Mouse (Mus musculus): ENCODE data around the gene Tmem266.

The Tmem266 gene

DNA sequence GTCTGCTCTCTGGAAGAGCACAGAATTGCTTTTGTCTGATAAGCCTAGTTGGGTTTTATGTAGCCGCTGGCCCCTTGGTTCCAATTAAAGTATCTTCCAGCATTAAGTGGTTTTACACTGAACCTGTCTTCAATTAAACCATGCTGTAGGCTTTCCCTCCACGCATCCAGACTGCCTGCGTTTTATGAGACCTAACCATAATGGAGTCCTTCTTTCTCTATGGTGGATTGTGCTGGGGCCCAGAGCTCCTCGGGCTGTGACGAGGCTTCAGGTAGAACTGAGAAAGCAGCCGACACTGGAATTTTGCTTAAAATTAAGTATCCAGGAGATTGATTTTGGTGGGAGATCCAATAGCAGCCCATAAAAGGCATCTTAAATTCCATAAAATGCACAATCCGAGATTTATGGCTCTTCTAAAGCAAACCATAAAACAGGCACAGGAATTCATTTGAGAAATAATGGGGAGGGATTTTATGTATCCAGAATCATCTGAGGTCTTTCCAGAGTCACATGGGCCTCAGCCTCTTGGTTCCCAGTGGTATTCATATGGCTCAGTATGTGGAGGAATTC lies 72.4 kb downstream of the Tmem266 start:
- no peak for DNase-seq (ENCODE audit: low spot score in 2 of 2)

DNA sequence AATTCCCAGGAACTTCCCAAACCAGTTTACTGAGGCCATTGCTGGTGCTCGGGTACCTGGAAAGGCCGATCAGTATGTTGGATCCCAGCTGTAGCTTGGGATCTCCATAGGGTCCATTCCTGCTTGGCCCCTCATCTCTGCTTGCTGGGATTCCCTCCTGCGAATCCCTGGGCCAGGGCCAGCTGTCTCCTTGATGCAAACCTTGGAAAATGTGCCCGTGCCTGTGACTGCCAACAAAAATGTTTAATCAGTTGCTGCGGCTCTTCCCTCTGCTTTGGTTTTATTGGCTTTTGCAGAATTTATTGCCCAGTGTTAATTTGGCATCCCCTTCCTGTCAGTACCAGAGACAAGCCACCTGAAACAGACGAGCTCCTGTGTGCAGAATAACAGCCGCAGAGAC lies 75.6 kb downstream of the Tmem266 start:
- no peak for DNase-seq (ENCODE audit: low spot score in 2 of 2)

DNA sequence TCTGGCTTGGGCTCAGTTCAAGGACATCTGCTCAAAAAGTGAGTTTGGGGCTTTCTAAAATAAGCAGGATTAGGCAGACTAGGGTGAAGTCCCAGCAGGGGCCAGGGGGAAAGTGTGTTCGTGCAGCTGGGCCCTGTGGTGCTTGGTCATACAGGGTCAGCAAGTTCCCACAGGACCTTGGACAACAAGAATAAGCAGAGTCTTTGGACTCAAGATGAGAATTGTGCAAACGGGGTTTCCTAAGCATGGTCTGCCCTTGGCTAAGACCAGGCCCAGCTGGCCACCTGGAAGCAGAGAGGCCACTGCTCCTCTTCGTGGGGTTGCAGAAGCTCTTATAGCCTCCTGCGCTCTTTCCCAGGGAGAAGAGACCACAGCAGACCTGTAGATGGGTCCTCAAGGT lies 77.5 kb downstream of the Tmem266 start:
- DNase-seq (ENCODE audit: low spot score in 2 of 2) = no peak

DNA sequence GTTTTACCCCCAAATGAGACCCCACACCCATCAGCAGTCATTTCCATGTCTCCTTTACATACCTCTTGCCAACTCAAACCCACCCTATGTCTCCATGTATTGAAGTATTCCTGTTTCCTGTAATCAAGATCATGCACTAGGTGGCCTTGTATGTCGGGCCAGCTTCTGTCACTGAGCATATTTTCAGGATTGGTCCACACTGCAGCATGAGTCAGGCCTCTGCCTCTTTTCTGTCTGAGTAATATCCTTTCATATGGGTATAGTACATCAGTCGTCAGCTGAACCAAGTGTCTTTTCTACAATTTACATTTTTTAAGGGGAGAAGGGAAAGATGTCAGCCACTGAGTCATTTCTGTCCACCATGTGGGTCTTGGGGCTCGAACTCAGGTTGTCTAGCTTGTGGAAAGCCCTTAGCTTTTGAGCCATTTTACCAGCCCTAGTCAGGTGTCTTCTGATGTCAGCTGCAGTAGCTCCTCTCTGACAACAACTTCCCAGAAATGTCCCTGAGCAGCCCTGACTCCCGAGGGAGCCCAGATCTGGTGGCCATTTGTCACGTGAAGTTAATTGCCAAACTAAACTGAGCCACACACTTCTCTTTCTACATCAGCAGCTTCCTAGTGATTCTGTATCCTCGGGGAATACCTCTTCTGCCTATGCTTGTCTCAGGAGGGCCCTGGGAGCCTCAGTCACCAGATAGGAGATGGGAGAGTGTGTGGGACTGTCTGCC lies 78.4 kb downstream of the Tmem266 start:
- no peak for DNase-seq (ENCODE audit: low spot score in 2 of 2)

DNA sequence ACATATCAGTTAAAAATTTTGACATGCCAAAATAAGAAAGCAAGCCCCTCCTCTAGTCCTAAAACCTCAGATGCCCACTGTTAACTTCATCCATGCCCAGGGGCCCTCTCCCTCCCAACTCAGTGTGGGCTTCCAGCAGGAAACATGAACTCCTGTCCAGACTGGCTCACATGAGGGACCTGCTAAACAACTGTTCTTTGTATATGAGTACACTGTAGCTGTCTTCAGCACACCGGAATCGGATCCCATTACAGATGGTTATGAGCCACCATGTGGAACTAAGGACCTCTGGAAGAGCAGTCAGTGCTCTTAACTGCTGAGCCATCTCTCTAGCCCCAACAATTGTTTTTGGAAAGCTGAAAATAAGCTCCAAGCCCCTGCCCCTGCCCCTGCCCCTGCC lies 80.1 kb downstream of the Tmem266 start:
- no peak for DNase-seq (ENCODE audit: low spot score in 2 of 2)

DNA sequence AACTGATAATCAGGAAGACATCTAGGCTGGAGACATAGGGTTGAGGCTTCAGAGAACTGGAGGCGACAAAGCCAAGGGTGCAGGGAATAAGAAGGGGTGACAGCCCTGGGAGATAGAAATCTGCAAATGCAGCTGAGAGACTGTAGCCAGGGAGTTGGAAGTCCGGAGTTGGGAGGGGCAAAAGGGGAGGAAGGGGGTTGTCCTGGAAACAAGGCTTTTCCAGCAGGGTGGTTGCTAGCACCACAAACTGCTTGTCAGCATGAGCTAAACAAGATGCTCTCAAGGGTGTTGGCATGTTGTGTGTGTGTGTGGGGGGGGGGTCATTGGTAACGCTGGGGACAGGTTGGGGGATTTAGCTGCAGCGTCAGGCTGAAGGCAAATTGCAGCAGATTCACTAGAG lies 82.1 kb downstream of the Tmem266 start:
- DNase-seq (ENCODE audit: low spot score in 2 of 2) = no peak

DNA sequence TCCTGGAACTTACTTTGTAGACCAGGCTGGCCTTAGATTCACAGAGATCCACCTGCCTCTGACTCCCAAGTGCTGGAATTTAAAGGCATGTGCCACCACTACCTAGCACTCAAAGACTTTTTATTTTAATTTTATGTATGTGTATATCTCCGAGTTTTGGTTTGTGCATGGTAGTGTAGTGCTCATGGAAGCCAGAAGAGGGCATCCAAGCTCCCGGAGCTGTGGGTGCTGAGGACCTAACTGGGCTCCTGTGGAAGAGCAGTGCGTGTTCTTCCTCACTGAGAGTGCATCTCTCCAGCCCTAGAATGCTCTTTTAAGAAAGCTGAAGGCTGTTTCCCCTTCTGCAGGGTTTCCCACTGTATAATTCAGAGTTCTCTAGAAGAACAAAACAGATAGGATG lies 83.1 kb downstream of the Tmem266 start:
- DNase-seq (ENCODE audit: low spot score in 2 of 2) = no peak

DNA sequence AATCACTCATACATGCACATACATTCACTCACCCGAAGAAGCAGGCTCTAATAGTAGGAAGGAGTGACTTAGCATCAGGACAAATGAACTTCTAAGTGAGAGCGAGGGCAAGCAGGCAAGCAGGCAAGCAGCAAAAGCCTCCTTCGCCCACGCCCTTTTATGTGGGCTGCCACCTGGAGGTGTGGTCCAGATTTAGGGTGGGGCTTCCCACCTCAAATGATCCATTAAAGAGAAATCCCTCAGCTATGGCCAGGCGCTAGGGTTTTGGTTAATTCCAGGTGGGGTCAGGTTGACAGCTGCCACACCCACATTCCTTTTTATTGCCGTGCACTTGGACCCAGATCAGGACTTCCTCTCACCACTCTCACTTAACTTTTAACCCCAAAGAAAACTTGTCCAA lies 83.7 kb downstream of the Tmem266 start:
- DNase-seq (ENCODE audit: low spot score in 2 of 2) = no peak

DNA sequence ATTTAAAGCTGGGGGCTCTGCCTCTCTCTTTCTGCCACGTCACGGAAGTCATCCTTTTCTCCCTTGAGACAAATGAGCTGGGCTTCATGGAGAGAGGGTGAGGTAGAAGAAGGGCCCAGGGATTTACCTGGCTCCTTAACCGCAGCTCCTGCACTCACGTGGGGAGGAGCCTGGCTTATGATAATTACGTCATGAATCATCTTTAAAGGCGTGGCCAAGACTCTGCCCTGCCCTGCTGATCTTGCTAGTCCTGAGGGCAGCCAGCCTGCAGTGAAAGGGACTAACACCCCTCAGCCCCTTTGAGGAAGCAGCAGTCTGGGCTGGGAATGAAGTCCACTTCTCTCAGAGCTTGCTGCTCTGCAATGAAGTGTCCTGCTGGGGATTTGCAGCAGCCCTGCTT lies 84.4 kb downstream of the Tmem266 start:
- DNase-seq (ENCODE audit: low spot score in 2 of 2) = no peak

DNA sequence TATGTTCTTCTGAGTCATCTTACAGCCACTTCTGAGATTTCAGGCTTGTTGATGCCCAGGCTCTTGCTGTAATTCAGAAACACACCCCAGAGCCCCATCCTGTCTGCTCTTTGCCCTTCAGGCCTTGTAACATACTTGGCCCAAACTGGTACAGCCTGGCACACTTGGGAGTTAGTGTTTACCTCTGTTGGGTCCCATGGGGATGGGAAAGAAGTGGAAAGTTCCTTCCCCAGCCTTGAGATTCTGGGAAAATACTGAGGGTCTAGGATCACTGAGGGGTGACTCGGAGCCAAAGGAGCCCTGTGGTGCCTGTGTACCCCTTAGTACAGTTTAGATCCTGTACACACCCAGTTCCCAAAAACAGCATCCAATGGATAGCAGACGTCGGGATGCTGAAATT lies 95.1 kb downstream of the Tmem266 start:
- DNase-seq (ENCODE audit: low spot score in 2 of 2) = no peak

DNA sequence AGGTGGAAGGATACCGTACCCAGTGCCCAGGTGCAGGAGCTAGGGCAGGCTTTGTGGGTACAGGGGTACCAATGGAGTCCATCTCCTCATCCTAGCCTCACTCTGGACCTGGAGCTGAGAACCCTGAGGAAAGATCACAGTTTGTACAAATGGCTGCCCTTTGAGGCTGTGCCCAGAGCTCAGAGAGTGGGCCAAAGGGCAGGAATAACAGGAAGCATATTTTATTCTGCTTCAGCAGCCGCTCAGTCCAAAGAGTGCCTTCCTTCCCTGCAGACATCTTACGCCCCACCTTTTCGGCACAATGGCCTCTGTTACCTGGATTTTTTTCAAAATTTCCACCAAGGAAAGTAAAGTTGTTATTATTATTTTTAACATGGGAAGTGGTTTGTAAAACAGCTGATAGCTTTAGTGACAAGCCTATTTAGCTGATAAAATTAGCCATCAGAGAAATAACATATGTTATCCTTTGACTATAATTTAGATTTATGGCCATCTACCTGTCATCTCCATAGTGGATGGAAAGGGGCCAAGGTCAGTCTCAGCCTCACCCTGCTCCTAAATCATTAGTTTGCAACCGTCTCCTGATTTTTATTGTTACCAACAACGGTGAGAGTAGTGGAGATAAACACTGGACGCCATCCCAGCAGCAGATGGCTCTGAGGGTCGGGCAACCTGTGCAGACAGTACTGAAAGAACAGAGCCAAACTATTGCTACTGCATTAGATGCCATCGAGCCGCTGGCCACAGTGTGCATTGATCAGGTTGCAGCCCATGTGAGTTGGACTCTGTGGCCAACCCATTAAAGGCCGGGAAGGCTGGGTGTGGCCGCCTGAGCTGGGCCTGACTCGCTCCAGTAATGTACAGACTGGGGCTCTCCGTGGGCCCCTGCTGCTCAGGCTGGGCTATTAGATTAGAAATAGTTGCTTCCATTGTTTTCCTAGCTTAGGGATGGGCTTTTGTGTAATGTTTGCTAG lies 97.0 kb downstream of the Tmem266 start:
- DNase-seq (ENCODE audit: low spot score in 2 of 2) = no peak

DNA sequence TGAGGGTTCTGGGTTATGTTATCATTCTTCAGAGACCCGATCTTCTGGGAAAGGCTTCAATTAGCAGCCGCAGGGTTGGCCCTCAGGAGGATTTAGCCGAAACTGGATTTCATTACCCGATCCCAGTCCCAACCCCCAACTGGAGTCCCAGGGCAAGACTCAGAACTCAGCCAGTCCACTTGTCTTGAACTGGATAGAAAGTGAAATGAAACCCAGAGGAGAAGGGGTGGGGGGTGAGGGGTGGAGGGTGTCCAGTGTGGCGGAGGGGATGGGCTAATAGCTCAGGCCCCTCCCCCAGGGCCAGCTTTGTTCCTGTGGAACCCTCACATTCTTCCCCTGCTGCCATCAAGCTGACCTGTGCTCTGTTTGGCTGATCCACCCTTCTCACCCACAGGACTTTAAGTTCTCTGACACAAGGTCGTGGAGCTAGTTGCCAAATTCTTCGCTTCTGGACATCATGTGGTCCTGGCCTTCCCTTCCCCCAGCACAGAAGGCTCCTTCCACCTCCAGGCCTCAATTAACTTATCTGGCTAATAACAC lies 98.6 kb downstream of the Tmem266 start:
- no peak for DNase-seq (ENCODE audit: low spot score in 2 of 2)

DNA sequence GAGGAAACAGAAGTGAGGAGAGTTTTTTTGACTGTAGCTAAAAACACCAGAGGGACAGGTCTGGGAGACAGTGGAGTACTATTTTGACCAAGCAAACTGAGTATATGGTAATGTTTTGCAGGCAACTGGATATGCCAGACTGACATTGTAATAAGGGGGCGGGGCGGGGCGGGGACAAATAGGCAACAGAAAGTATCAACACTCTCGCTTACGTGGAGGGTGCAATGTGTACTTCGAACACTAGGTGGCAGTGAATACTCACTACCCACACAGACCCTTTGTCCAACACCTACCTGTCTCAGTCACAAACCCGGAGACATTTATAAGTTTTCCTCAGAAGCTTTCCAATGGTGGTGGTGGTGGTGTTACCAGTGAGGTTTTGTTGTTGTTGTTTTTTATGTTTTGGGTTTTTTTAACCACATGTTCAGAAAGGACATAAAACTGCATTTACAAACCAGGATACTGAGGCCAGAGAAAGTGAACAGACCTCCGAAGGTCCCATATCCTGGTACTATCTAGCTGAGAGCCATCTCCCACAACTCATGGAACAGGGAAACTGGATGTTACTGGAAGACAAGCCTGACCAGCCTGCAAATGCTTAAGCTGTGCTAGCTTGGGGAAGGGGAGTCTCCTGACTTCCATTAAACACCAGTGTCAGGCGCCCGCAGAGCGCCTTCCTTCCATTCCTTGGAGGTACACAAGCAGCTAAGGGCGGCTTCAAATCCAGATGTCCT lies 102.7 kb downstream of the Tmem266 start:
- DNase-seq (ENCODE audit: low spot score in 2 of 2) = peak; percentile 50 to 55

DNA sequence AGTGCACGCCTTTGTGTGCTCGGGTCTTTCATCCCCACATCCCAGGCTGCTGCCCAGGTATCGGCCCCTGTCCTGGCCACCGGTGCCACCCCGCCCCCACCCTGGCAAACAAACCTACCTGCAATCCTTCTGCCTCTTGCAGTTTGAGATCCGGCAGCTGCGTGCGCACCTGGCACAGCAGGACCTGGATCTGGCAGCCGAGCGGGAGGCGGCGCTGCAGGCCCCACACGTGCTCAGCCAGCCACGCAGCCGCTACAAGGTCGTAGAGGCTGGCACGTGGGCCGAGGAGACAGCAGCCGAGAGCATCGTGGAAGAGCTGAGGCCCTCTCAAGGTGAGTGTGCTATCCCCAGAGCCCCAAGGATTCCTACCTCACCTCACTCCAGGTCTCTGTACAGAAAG lies 103.4 kb downstream of the Tmem266 start:
- no peak for DNase-seq (ENCODE audit: low spot score in 2 of 2)

DNA sequence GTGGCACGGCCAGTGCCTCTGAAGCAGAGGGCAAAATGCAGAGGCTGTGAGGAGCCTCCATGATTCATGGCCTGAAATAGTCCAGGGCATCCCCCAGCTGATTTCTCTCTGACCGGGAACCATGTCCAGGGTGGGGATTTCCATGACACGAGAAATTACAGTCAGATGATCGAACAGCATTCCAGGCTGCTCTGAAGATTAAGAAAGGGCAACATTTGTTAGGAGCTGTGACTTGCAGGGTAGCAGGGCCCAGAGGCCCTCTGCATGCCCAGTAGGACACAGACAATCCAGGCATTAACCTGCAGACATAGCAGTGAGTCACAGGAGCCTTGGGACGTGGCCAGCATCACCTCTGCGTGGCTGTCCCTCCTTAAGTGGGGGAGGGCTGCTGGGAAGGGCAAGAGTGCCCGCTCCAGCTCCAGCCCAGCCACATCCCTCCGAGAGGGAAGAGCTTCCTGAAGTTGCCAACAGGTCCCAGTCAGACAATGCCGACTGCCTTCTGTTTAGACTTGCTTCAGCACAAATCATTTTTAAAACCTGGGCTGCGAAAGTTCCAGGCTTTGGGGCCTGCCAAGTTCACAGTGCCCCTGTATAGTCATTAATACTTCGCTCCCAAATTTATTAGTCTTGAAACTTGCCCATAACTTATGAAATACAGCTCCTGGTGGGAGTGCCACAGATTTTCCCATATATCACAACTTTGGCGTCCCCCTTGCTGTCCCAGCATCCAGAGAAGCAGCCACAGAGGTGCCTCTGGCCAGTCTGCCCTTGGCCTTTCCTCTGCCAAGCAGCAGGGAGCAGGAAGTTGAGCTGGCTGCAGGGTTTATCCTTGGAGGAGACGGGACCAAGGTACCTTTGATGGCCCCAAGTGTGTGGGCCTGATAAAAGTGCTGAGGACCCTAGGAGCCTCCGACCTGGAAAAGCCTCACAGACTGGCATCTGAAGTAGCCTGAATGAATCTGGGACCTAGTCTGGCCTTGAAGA lies 105.9 kb downstream of the Tmem266 start:
- no peak for DNase-seq (ENCODE audit: low spot score in 2 of 2)

DNA sequence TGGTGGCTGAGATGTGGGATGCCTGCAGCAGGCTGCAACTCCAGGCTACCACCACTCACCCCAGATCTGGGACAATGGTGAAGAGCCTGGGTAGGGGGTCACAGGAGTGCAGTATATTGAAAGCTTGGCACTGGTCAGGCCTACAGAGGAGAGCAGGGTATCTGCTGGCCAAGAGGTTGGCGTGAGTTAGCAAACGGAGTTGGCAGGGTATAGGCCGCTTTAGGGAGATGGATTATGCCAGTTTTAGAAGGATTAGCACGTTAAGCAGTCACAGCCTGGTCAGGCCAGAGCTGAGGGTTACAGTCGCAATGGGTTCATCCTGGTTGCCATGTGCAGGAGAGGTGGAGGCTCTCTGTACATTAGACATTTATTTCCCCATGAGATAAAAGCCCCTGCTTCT lies 107.2 kb downstream of the Tmem266 start:
- no peak for DNase-seq (ENCODE audit: low spot score in 2 of 2)

DNA sequence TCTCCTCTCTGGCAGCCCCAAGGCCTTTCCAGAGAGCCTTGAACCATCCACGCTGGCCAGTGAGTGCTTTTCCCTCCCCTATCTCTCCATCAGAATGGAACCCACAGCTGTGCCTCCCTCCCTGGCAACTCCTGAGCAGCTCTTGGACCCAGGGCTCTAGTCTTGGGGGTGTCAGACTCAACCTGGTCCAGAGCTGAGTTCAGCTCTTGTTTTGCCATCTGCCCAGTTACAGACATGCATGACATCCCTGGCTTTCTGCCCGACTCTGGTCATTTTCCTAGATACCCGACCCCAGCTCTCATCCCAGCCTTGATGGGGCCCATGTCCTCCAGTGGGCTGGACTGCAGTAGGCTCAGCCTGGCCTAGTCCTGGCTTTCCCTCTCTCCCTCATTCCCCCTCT lies 111.7 kb downstream of the Tmem266 start:
- no peak for DNase-seq (ENCODE audit: low spot score in 2 of 2)

DNA sequence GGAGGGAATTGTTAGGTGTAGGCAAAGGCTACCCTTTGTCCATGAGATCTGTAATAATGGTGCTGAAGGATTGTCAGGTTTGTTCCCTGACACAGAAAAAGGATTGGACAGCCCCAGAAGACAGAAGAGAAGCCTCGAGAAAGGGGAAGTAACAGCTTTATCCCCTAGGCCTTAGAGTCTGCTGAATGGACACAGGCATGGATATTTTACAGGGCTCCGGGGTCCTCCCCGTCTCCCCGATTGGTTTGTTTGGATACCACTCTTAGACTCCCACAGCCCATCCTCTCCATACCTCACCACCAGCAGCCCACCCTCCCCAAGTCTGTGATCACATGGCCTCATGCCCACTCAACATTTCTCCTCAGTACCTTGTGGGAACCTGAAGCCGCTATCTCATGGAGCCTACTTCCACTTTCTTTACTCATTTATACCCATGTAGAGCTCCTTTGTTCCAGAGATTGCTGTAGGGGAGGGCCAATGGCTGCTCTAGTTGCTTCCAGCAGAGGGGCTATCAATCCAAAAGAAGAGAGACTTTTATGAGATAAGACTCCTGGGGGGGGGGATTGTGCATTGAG lies 112.6 kb downstream of the Tmem266 start:
- DNase-seq (ENCODE audit: low spot score in 2 of 2) = no peak

DNA sequence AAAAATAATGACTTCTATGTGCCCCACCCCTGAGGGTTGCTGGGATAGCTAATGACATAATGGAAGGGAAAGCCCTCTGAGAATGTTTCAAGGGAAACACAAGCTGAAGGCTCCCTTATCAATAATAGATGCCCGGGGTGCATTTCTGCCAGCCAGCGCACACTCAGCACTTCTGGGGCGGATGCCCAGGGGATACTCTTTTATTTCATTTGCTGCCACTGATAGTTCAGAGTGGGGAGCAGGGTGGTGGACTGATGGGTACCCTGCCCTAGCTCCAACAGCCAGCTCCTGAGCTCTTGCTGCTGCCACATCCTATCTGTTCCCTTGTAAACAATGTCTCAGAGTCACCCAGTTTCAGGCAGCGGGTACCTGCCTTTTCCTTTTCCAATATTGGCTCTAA lies 120.8 kb downstream of the Tmem266 start:
- no peak for DNase-seq (ENCODE audit: low spot score in 2 of 2)

DNA sequence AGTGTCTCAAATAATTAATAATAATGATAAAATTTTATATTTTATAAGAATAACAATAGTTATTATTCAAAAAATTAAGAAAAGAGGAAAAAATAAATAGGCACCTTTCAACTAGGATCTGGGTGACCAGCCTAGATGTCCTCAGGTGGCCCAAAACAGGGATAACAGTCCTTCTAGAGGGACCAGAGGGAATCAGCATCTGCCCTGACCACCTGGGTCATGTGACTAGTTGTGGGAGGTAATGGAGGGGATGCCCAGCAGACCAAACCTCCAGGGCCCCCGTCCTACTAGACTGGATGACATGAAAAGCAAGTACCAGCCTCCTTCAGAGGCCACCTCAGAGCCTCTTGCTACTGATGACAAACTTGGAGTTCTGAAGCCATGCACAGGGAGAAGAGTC lies 122.4 kb downstream of the Tmem266 start:
- DNase-seq (ENCODE audit: low spot score in 2 of 2) = no peak
